Mouse (Mus musculus): ENCODE data around the gene Slc4a5. TPM values are rescaled to one million over a fixed set of nuclear protein-coding genes. Genes with fewer than 3 reads are reported as not detected.

The Slc4a5 gene
- 0.62 and 1.1 TPM in 2 replicates for polyA plus RNA-seq (2016; fragmentation: Nextera tagmentation; extraction: Ambion mirVana)

- Histone ChIP-seq H3K9ac (no peak within 1 kb of the TSS), H3K4me1 (no peaks in the 10 kb centered on the region), H3K27me3 (no peaks in the 10 kb centered on the region), H3K4me3 (no peak within 1 kb of the TSS), H3K9me3 (no peaks in the 10 kb centered on the region), H3K27ac (no peak within 1 kb of the TSS), H3K4me2 (replicated peaks) (no peak within 1 kb of the TSS), H3K36me3 (no peaks in the 10 kb centered on the region)
- ATAC-seq (ENCODE audit: insufficient number of reproducible peaks, insufficient read depth, low FRiP score, low TSS enrichment): no peak
- WGBS: 77% methylated on average over 3 of the region's 3 CpGs
Observed at GRCm38 (mm10) chr6:83219814-83220213, at the start of gene Slc4a5. TSS of gene Slc4a5 (plus strand) at chr6:83219828.

- Histone ChIP-seq H3K9ac (no peak overlapping the region), H3K4me1 (peaks cover 14% of the 10 kb centered on the region), H3K9me3 (no peaks in the 10 kb centered on the region), H3K36me3 (0 out of 2 replicates have a peak, but pooled peaks cover 2% of the 10 kb centered on the region), H3K4me2 (replicated peaks) (no peak overlapping the region), H3K4me3 (no peak overlapping the region), H3K27ac (no peak overlapping the region), H3K27me3 (no peaks in the 10 kb centered on the region)
- ATAC-seq (ENCODE audit: insufficient number of reproducible peaks, insufficient read depth, low FRiP score, low TSS enrichment): no peak
- WGBS: 82% methylated on average over 5 of the region's 5 CpGs
Observed at GRCm38 (mm10) chr6:83169872-83170271, 49.8 kb upstream of the Slc4a5 start.

GRCm38 (mm10) chr6:83171063-83171462 lies 48.6 kb upstream of the Slc4a5 start:
- WGBS: 80% methylated on average over 5 of the region's 5 CpGs
- H3K9me3 ChIP-seq: no peaks in the 10 kb centered on the region
- H3K27ac ChIP-seq: no peak overlapping the region
- no peak overlapping the region for H3K9ac ChIP-seq
- H3K4me3 ChIP-seq: no peak overlapping the region
- H3K27me3 ChIP-seq: no peaks in the 10 kb centered on the region
- peaks cover 14% of the 10 kb centered on the region for H3K4me1 ChIP-seq
- 0 out of 2 replicates have a peak, but pooled peaks cover 2% of the 10 kb centered on the region for H3K36me3 ChIP-seq
- no peak for ATAC-seq (ENCODE audit: insufficient number of reproducible peaks, insufficient read depth, low FRiP score, low TSS enrichment)
- H3K4me2 ChIP-seq (replicated peaks): no peak overlapping the region

GRCm38 (mm10) chr6:83172240-83172920 lies 47.2 kb upstream of the Slc4a5 start:
- H3K4me1 ChIP-seq: peaks cover 4% of the 10 kb centered on the region; the same call in 1 of the 2 replicates
- 62% methylated on average over 9 of the region's 9 CpGs for WGBS
- peak overlapping the region; percentile 5; the same call in 1 of the 2 replicates for H3K27ac ChIP-seq
- no peak overlapping the region for H3K4me2 ChIP-seq (replicated peaks)
- no peak for ATAC-seq (ENCODE audit: insufficient number of reproducible peaks, insufficient read depth, low FRiP score, low TSS enrichment)
- no peak overlapping the region for H3K4me3 ChIP-seq
- H3K36me3 ChIP-seq: peaks cover 3% of the 10 kb centered on the region; the same call in 1 of the 2 replicates
- H3K27me3 ChIP-seq: no peaks in the 10 kb centered on the region
- no peak overlapping the region; the same call in 1 of the 2 replicates for H3K9ac ChIP-seq
- H3K9me3 ChIP-seq: no peaks in the 10 kb centered on the region

GRCm38 (mm10) chr6:83175996-83176395 lies 43.6 kb upstream of the Slc4a5 start:
- Histone ChIP-seq H3K4me1 (peaks cover 16% of the 10 kb centered on the region), H3K9ac (no peak overlapping the region), H3K36me3 (peaks cover 4% of the 10 kb centered on the region; the same call in 1 of the 2 replicates), H3K27me3 (no peaks in the 10 kb centered on the region), H3K9me3 (no peaks in the 10 kb centered on the region), H3K4me3 (no peak overlapping the region), H3K4me2 (replicated peaks) (no peak overlapping the region), H3K27ac (no peak overlapping the region)
- no peak for ATAC-seq (ENCODE audit: insufficient number of reproducible peaks, insufficient read depth, low FRiP score, low TSS enrichment)
- WGBS: 83% methylated on average over 8 of the region's 8 CpGs

GRCm38 (mm10) chr6:83179390-83180117 lies 40.1 kb upstream of the Slc4a5 start:
- Histone ChIP-seq H3K4me3 (peak overlapping the region; percentile 32), H3K27me3 (no peaks in the 10 kb centered on the region), H3K9ac (peak overlapping the region; percentile 55), H3K27ac (no peak overlapping the region), H3K9me3 (no peaks in the 10 kb centered on the region), H3K36me3 (peaks cover 28% of the 10 kb centered on the region), H3K4me2 (replicated peaks) (peak overlapping the region; percentile 60), H3K4me1 (peaks cover 16% of the 10 kb centered on the region)
- 14% methylated on average over 12 of the region's 12 CpGs for WGBS
- peak; percentile 58; the same call in 1 of the 2 replicates for ATAC-seq (ENCODE audit: insufficient number of reproducible peaks, insufficient read depth, low FRiP score, low TSS enrichment)

- Histone ChIP-seq H3K27me3 (no peaks in the 10 kb centered on the region), H3K27ac (no peak overlapping the region), H3K4me1 (peaks cover 21% of the 10 kb centered on the region), H3K9ac (no peak overlapping the region), H3K4me2 (replicated peaks) (no peak overlapping the region), H3K36me3 (peaks cover 31% of the 10 kb centered on the region), H3K9me3 (no peaks in the 10 kb centered on the region), H3K4me3 (no peak overlapping the region)
- no peak for ATAC-seq (ENCODE audit: insufficient number of reproducible peaks, insufficient read depth, low FRiP score, low TSS enrichment)
- WGBS: 80% methylated on average over 6 of the region's 6 CpGs
Observed at GRCm38 (mm10) chr6:83180605-83181004, 39.0 kb upstream of the Slc4a5 start.

- H3K9me3 ChIP-seq: no peaks in the 10 kb centered on the region
- no peak overlapping the region for H3K9ac ChIP-seq
- H3K4me1 ChIP-seq: peaks cover 26% of the 10 kb centered on the region
- ATAC-seq (ENCODE audit: insufficient number of reproducible peaks, insufficient read depth, low FRiP score, low TSS enrichment): no peak
- no peak overlapping the region for H3K4me2 ChIP-seq (replicated peaks)
- 88% methylated on average over 3 of the region's 3 CpGs for WGBS
- no peak overlapping the region for H3K4me3 ChIP-seq
- H3K27me3 ChIP-seq: no peaks in the 10 kb centered on the region
- H3K27ac ChIP-seq: no peak overlapping the region
- H3K36me3 ChIP-seq: peaks cover 44% of the 10 kb centered on the region
Observed at GRCm38 (mm10) chr6:83184858-83185435, 34.7 kb upstream of the Slc4a5 start.

- WGBS: 10% methylated on average over 25 of the region's 25 CpGs
- H3K36me3 ChIP-seq: peaks cover 56% of the 10 kb centered on the region
- peak overlapping the region; percentile 26 for H3K4me3 ChIP-seq
- peak overlapping the region; percentile 49 for H3K4me2 ChIP-seq (replicated peaks)
- H3K9ac ChIP-seq: peak overlapping the region; percentile 46
- H3K4me1 ChIP-seq: peaks cover 24% of the 10 kb centered on the region
- no peaks in the 10 kb centered on the region for H3K27me3 ChIP-seq
- peak; percentile 80 for ATAC-seq (ENCODE audit: insufficient number of reproducible peaks, insufficient read depth, low FRiP score, low TSS enrichment)
- H3K9me3 ChIP-seq: no peaks in the 10 kb centered on the region
- H3K27ac ChIP-seq: peak overlapping the region; percentile 80
Observed at GRCm38 (mm10) chr6:83185895-83186861, 33.5 kb upstream of the Slc4a5 start.

- ATAC-seq (ENCODE audit: insufficient number of reproducible peaks, insufficient read depth, low FRiP score, low TSS enrichment): peak; percentile 37; the same call in 1 of the 2 replicates
- H3K27ac ChIP-seq: peak overlapping the region; percentile 80
- WGBS: 68% methylated on average over 2 of the region's 2 CpGs
Observed at GRCm38 (mm10) chr6:83186946-83187345, 32.7 kb upstream of the Slc4a5 start.

GRCm38 (mm10) chr6:83193571-83193970 lies 26.1 kb upstream of the Slc4a5 start:
- H3K9me3 ChIP-seq: no peaks in the 10 kb centered on the region
- no peak overlapping the region for H3K27ac ChIP-seq
- H3K4me3 ChIP-seq: no peak overlapping the region
- no peak for ATAC-seq (ENCODE audit: insufficient number of reproducible peaks, insufficient read depth, low FRiP score, low TSS enrichment)
- WGBS: 94% methylated on average over 7 of the region's 7 CpGs
- no peaks in the 10 kb centered on the region for H3K4me1 ChIP-seq
- no peak overlapping the region for H3K9ac ChIP-seq
- H3K36me3 ChIP-seq: peaks cover 100% of the 10 kb centered on the region
- no peaks in the 10 kb centered on the region for H3K27me3 ChIP-seq
- H3K4me2 ChIP-seq (replicated peaks): no peak overlapping the region

More at GRCm38 (mm10) chr6:83186946-83187345, 32.7 kb upstream of the Slc4a5 start:
- peaks cover 64% of the 10 kb centered on the region for H3K36me3 ChIP-seq
- H3K9me3 ChIP-seq: no peaks in the 10 kb centered on the region
- H3K4me1 ChIP-seq: peaks cover 24% of the 10 kb centered on the region
- 0 out of 2 replicates have a peak overlapping the region, but pooled peaks have one; percentile 5 for H3K4me3 ChIP-seq
- H3K9ac ChIP-seq: no peak overlapping the region
- H3K27me3 ChIP-seq: no peaks in the 10 kb centered on the region
- H3K4me2 ChIP-seq (replicated peaks): 0 out of 2 replicates have a peak overlapping the region, but pooled peaks have one; percentile 49
